Comparison of ENCODE assay signal across 9 mouse cellular contexts in the genomic region with DNA sequence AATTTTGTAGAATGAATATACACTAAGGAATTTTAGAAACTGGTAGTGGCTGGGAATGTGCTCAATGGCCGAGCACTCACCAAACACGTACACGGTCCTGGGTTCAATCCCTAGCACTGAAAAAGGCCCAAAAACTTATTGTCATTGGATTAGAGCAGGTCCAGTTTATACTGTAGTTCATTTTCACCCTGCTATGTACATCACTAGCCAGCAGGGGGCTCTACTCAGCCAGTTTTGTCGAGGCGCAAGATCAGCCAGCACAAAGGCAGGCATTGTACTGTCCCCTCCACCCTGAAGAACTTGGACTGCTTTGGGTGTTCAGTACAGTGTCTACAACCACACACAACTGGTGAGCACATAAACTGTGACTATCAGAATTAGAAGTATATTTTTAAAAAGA. TPM values are rescaled to one million over a fixed set of nuclear protein-coding genes. Genes with fewer than 3 reads are reported as not detected.
A peak's percentile ranks its signal among the peaks of the same experiment; 100 is the strongest.
DNase-seq lines count a peak whose midpoint lies in the region; ATAC-seq and TF ChIP-seq lines count a peak whose summit lies in the region.
"Had no signal": no experiment of that assay in that cellular context is flagged by ENCODE, and none has a peak within 500 bp of the region (broad histone marks: within the 10 kb centered on the region; RNA-seq: fewer than 3 reads in every experiment).

No protein-coding gene starts in this region.

- WGBS in liver, postnatal 0 days (ENCODE audit: insufficient replicate concordance): 10% methylated on average over 5 of the region's 5 CpGs
- WGBS in neural tube, embryonic 15.5 days: 10% methylated on average over 5 of the region's 5 CpGs

- H3K9ac ChIP-seq in CH12.LX (ENCODE audit: insufficient read depth, low read depth): no peak overlapping the region
- no peak overlapping the region for H3K9ac ChIP-seq in liver, postnatal 0 days (replicated peaks)
- no peak overlapping the region for H3K9ac ChIP-seq in neural tube, embryonic 15.5 days (replicated peaks)
- H3K9ac ChIP-seq: limb, embryonic 15.5 days had no signal

- in situ Hi-C loops in CH12.LX (cut with MboI; ENCODE audit: low pct_ligation_motif_present, low pct_unique_long_range_greater_than_20kb, low sequenced_read_pairs): loop anchor here (5.0 kb wide), 2 partner anchors 103 to 357 kb away; no protein-coding TSS in a partner anchor

- no peak for TF ChIP-seq EP300 in CH12.LX (IDR thresholded peaks at IDR 0.05; ENCODE audit: low read length)
- no peak for TF ChIP-seq EP300 in liver, postnatal 0 days (IDR thresholded peaks at IDR 0.05; ENCODE audit: low read depth)

- dilution Hi-C loops in CH12.LX (cut with MboI; ENCODE audit: extremely low pct_ligation_motif_present, extremely low pct_unique_long_range_greater_than_20kb, low sequenced_read_pairs): no loop called here

- H3K36me3 ChIP-seq in CH12.LX (replicated peaks in 1 of 2; ENCODE audit: control insufficient read depth in 1 of 2, insufficient read depth in 1 of 2, low read length in 1 of 2): peaks cover 0 to 13% of the 10 kb centered on the region in 2 experiments
- H3K36me3 ChIP-seq in liver, postnatal 0 days (replicated peaks; ENCODE audit: insufficient read depth, low read length): 0 out of 2 replicates have a peak, but pooled peaks cover 4% of the 10 kb centered on the region
- H3K36me3 ChIP-seq in neural tube, embryonic 15.5 days: peaks cover 3% of the 10 kb centered on the region; the same call in 1 of the 2 replicates

- peak; percentile 77 for DNase-seq in CH12.LX (ENCODE audit: extremely low read depth)
- DNase-seq in cerebellum, postnatal 36 days: peak; percentile 76 to 83
- DNase-seq in gastrocnemius, postnatal 10 days: peak; percentile 59
- DNase-seq in kidney, postnatal 10 days: peak; percentile 78
- DNase-seq in liver, postnatal 0 days: peak; percentile 64
- DNase-seq in thymus, postnatal 25 days: peak; percentile 76

- peaks cover 5% of the 10 kb centered on the region for H3K27me3 ChIP-seq in CH12.LX (replicated peaks)
- peaks cover 11% of the 10 kb centered on the region for H3K27me3 ChIP-seq in liver, postnatal 0 days (ENCODE audit: insufficient read depth, low read length)
- no peaks in the 10 kb centered on the region for H3K27me3 ChIP-seq in neural tube, embryonic 15.5 days (replicated peaks)

- no peak overlapping the region for H3K4me2 ChIP-seq in CH12.LX (ENCODE audit: insufficient read depth, low read depth, poor library complexity, severe bottlenecking)
- H3K4me2 ChIP-seq in liver, postnatal 0 days (ENCODE audit: low read depth, low read length): no peak overlapping the region
- H3K4me2 ChIP-seq in neural tube, embryonic 15.5 days: no peak overlapping the region
- H3K4me2 ChIP-seq: limb, embryonic 15.5 days had no signal

- peak; percentile 93 for TF ChIP-seq RAD21 in CH12.LX (IDR thresholded peaks at IDR 0.05; ENCODE audit: low read depth, low read length)

- ATAC-seq in activated CD4-positive, CD25-positive, alpha-beta regulatory T cell, adult 4 months: peak; percentile 52
- no peak; the same call in 1 of the 2 replicates for ATAC-seq in liver, postnatal 0 days
- peak; percentile 64 for ATAC-seq in neural tube, embryonic 15.5 days (ENCODE audit: low FRiP score)

- no peak overlapping the region for H3K27ac ChIP-seq in CH12.LX (ENCODE audit: insufficient read depth, low read depth)
- H3K27ac ChIP-seq in liver, postnatal 0 days (ENCODE audit: low read depth): no peak overlapping the region
- no peak overlapping the region for H3K27ac ChIP-seq in neural tube, embryonic 15.5 days (replicated peaks)
- H3K27ac ChIP-seq: limb, embryonic 15.5 days had no signal

- TF ChIP-seq CTCF in CH12.LX (conservative IDR thresholded peaks at IDR 0.05 in 1 of 2, IDR thresholded peaks at IDR 0.05 in 1 of 2; ENCODE audit: low read depth in 2 of 2, low read length in 2 of 2): peak; percentile 92 to 96
- TF ChIP-seq CTCF in liver, postnatal 0 days (IDR thresholded peaks at IDR 0.05; ENCODE audit: low read depth): peak; percentile 84

- H3K4me3 ChIP-seq in CH12.LX (replicated peaks in 1 of 3; ENCODE audit: low read depth in 2 of 3, low read length in 2 of 3, poor library complexity in 1 of 3): no peak overlapping the region
- no peak overlapping the region for H3K4me3 ChIP-seq in liver, postnatal 0 days (ENCODE audit: low read depth, low read length)
- H3K4me3 ChIP-seq in neural tube, embryonic 15.5 days (replicated peaks): no peak overlapping the region
- H3K4me3 ChIP-seq: limb, embryonic 15.5 days had no signal

- TF ChIP-seq POLR2A in CH12.LX (IDR thresholded peaks at IDR 0.05; ENCODE audit: low read depth, low read length): no peak

- no peaks in the 10 kb centered on the region for H3K79me2 ChIP-seq in CH12.LX (replicated peaks; ENCODE audit: control insufficient read depth, extremely low read depth, insufficient read depth, poor library complexity, severe bottlenecking)

- H3K9me3 ChIP-seq in CH12.LX (replicated peaks; ENCODE audit: low read length): no peaks in the 10 kb centered on the region
- no peaks in the 10 kb centered on the region for H3K9me3 ChIP-seq in liver, postnatal 0 days (ENCODE audit: low read length)
- H3K9me3 ChIP-seq in neural tube, embryonic 15.5 days (replicated peaks): no peaks in the 10 kb centered on the region
- H3K9me3 ChIP-seq: limb, embryonic 15.5 days had no signal

- peaks cover 0 to 9% of the 10 kb centered on the region in 2 experiments; a peak in 2 of 4 replicates for H3K4me1 ChIP-seq in CH12.LX (ENCODE audit: control insufficient read depth in 1 of 2, insufficient read depth in 2 of 2)
- H3K4me1 ChIP-seq in liver, postnatal 0 days (ENCODE audit: insufficient read depth): no peaks in the 10 kb centered on the region
- no peaks in the 10 kb centered on the region; the same call in 1 of the 2 replicates for H3K4me1 ChIP-seq in neural tube, embryonic 15.5 days
- H3K4me1 ChIP-seq: limb, embryonic 15.5 days had no signal

TF ChIP-seq in CH12.LX, 34 proteins besides CTCF, POLR2A, EP300 and RAD21:
- TF ChIP-seq SMC3 (IDR thresholded peaks at IDR 0.05; ENCODE audit: low read depth, low read length) (peak; percentile 96), POLR2AphosphoS2 (IDR thresholded peaks at IDR 0.05; ENCODE audit: low read depth, low read length) (no peak), TBP (conservative IDR thresholded peaks at IDR 0.05; ENCODE audit: low read depth, low read length) (no peak), ZNF384 (IDR thresholded peaks at IDR 0.05; ENCODE audit: low read depth, low read length) (no peak), NELFE (IDR thresholded peaks at IDR 0.05; ENCODE audit: low read depth, low read length) (no peak), USF1 (IDR thresholded peaks at IDR 0.05; ENCODE audit: low read depth, low read length) (no peak), MAZ (IDR thresholded peaks at IDR 0.05; ENCODE audit: low read depth, low read length) (no peak), ZC3H11A (IDR thresholded peaks at IDR 0.05; ENCODE audit: low read depth, low read length) (peak; percentile 54), ZKSCAN1 (IDR thresholded peaks at IDR 0.05; ENCODE audit: borderline replicate concordance, low read depth, low read length) (no peak), ETS1 (conservative IDR thresholded peaks at IDR 0.05; ENCODE audit: low read depth, low read length) (no peak), MYC (IDR thresholded peaks at IDR 0.05; ENCODE audit: low read depth, low read length) (no peak), JUND (conservative IDR thresholded peaks at IDR 0.05; ENCODE audit: low read depth, low read length) (no peak), IRF4 (IDR thresholded peaks at IDR 0.05; ENCODE audit: low read depth, low read length) (no peak), PAX5 (IDR thresholded peaks at IDR 0.05; ENCODE audit: low read length) (no peak), KAT2A (IDR thresholded peaks at IDR 0.05; ENCODE audit: insufficient replicate concordance, low read length) (no peak), NRF1 (IDR thresholded peaks at IDR 0.05; ENCODE audit: low read depth, low read length) (no peak)

RNA-seq across cellular contexts. Expression of a gene that starts 6.8 kb away (rescaled TPM):
- total RNA-seq in CH12.LX (2012; rRNA removed): 41.6 and 49.7 TPM in 2 replicates
- 11.3 and 13.2 TPM in 2 replicates for total RNA-seq in CH12.LX (2014; rRNA removed)
- polyA plus RNA-seq in CH12.LX (2012; ENCODE audit: insufficient read length, low read depth): 26.6 and 27.2 TPM in 2 replicates
- 10 to 100 TPM; 11.0 to 11.5 TPM for polyA plus RNA-seq in activated CD4-positive, CD25-positive, alpha-beta regulatory T cell, adult 4 months (2017; shearing (Covaris generic))
- total RNA-seq in gastrocnemius, postnatal 10 days (2021): 1 to 10 TPM in 1 of 2 experiments, under 1 TPM in 1; 0.80 to 1.6 TPM
- 1.1 and 1.2 TPM in 2 replicates for polyA plus RNA-seq in liver, postnatal 0 days (2015; fragmentation: Nextera tagmentation; extraction: Ambion mirVana)
- polyA plus RNA-seq in neural tube, embryonic 15.5 days (2015; fragmentation: Nextera tagmentation; extraction: Ambion mirVana): 23.1 and 24.1 TPM in 2 replicates

RNA-seq across cellular contexts. Expression of a gene that starts 53.8 kb away (rescaled TPM):
- total RNA-seq in CH12.LX (2012; rRNA removed): 87.4 and 137 TPM in 2 replicates
- 164 and 165 TPM in 2 replicates for total RNA-seq in CH12.LX (2014; rRNA removed)
- polyA plus RNA-seq in CH12.LX (2012; ENCODE audit: insufficient read length, low read depth): 138 and 140 TPM in 2 replicates
- 10 to 100 TPM; 71.2 to 72.0 TPM for polyA plus RNA-seq in activated CD4-positive, CD25-positive, alpha-beta regulatory T cell, adult 4 months (2017; shearing (Covaris generic))
- total RNA-seq in gastrocnemius, postnatal 10 days (2021): 1 to 10 TPM; 2.4 to 4.3 TPM
- 6.7 and 7.2 TPM in 2 replicates for polyA plus RNA-seq in liver, postnatal 0 days (2015; fragmentation: Nextera tagmentation; extraction: Ambion mirVana)
- polyA plus RNA-seq in neural tube, embryonic 15.5 days (2015; fragmentation: Nextera tagmentation; extraction: Ambion mirVana): 2.8 and 5.5 TPM in 2 replicates

RNA-seq across cellular contexts. Expression of a gene that starts 53.8 kb away (rescaled TPM):
- total RNA-seq in CH12.LX (2012; rRNA removed) (1.0 and 1.2 TPM in 2 replicates), CH12.LX (2014; rRNA removed) (2.8 and 3.8 TPM in 2 replicates)
- polyA plus RNA-seq in CH12.LX (2012; ENCODE audit: insufficient read length, low read depth): 2.9 and 6.2 TPM in 2 replicates
- polyA plus RNA-seq in activated CD4-positive, CD25-positive, alpha-beta regulatory T cell, adult 4 months (2017; shearing (Covaris generic)): 1 to 10 TPM; 6.2 to 8.4 TPM
- total RNA-seq in gastrocnemius, postnatal 10 days (2021): under 1 TPM in 1 of 2 experiments, not detected in 1; 0.20 TPM
- polyA plus RNA-seq in liver, postnatal 0 days (2015; fragmentation: Nextera tagmentation; extraction: Ambion mirVana): 0.76 and 0.99 TPM in 2 replicates
- polyA plus RNA-seq in neural tube, embryonic 15.5 days (2015; fragmentation: Nextera tagmentation; extraction: Ambion mirVana): 0.58 and 0.83 TPM in 2 replicates
